Mouse (Mus musculus): Measurements from ENCODE around the gene Lyrm4.
"Not testable (repeated sequence)": the region's sequence is repeated elsewhere in the genome, so short reads cannot be mapped to it uniquely, and the experiment has no call there.

Gene Lyrm4

DNA sequence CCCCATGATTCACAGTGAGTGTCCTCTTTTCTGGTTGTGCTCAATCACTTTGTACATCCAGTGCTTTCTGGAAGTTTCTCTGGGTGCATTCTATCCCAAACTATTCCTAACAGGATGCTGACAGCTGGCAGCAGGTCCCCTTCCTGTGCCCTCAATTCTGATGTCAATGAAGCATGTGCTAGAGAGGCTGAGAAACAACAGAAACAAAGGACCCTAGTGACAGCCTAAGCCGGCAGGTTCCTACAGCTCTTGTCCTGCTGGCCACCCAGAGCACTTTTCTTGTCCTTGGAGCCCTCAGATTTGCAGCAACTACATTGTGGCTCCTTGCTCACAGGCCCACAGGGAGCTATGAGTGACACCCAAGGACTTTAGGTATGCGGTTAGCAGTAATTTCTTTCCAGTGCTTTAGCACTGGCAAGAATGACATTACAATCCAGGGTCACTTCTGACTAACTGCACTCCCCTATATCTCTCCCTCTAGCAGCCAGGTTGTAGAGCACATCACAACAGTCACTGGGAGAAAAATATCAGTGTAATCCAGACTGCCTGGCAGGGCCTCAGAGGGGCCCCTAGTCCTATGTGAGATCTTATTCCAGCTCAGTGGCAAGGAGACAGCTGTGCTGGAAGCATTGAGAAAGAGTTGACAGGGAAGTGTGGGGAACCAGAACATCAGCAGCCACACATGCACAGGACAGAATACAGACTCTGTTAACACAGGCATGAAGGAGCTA lies 121.5 kb downstream of the Lyrm4 start:
- DNase-seq (ENCODE audit: inconsistent ontology term): no peak

DNA sequence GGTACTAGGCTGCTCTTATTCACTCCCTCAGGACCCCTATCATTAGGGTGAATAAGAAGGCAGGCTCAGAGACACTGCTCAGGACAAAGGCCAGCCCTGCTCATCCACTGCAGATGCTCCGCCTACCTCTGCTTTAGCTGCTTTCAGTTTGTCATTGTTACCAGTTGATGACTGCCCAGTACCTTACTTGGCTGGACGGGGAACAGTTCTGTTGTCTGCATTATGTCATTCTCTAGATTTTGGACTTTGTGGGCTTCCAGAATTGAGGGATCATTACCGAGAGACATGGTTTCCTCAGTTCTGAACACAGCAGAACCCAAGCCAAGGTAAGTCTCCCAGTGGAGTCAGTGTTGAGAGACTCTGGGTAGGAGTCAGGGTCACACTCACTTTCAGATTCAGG lies 122.1 kb downstream of the Lyrm4 start:
- no peak for DNase-seq (ENCODE audit: inconsistent ontology term)

DNA sequence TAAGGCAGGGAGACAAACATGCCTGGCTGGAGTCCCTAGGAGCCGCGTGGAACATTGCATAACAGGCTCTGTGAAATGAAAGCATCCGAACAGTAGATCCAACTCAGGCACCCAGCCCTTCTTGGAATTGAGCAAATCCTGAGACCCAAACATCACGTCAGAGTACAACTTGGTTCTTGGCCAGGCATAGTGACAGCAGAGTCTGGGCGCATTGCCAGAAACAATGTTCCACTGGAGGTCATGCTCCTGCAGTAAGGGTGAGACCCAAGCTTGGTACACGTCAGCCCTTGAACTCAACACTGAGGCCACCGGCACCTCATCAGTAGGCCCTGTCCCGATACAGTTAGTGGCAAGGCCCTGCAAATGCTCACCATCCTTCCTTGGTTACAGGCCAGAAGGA lies 123.3 kb downstream of the Lyrm4 start:
- DNase-seq (ENCODE audit: inconsistent ontology term): peak; percentile 65

DNA sequence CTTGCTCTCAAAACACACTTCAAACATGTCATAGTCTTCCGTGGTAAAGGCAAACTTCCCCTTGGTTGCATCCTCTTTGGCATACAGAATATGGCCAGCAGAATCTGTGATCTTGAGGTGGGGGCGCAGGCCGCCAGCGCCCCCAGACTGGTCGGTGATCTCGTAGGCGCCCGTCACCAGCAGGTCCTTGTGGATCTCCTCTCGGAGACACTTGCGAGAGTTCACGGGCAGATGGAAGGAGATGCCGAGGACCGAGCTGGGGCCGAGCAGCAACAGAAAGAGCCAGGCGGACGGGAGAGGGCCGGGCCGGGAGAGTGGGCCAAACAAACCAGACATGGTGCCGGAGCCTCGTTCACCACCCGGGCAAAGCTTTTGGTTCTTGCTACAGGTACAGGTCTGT lies 126.1 kb downstream of the Lyrm4 start:
- DNase-seq (ENCODE audit: inconsistent ontology term): not testable (repeated sequence)

DNA sequence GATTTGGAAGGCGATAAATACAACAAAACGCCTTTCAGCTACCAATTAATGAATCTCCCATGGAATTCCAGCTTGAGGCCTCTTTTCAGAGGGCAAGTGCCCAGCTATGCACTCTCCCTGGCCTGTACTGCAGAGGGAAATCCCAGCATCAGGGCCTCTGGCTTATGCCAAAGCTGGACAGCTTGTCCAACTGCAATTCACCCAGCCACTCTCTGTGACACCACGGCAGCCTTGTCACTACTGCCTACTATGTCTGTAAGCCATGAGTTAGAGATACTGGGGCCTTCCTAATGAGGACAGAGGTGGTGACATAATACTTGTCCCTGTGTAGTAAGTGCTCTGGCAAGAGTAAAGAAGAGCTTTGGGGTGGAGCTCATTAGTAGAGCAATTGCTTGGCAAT lies 128.0 kb downstream of the Lyrm4 start:
- peak; percentile 70 for DNase-seq (ENCODE audit: inconsistent ontology term)

DNA sequence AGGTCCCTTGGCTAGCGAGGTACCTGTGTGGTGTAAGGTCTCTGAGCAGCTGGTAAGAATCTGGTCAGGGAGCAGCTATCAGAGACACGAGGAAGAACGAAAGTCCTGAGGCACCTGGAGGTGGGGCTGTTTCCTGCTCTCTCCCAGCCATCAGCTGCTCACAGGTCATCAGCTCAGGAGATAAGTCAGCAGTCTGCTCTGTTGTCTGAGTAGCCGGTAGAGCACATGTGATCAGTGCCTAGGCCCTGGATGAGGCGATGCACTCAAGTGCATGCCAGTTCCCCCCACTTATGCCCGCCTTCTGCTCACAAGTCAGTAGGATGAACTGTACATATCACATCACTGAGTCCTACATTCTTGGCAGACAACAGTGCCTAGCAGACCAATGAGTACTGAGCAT lies 134.3 kb downstream of the Lyrm4 start:
- no peak for DNase-seq (ENCODE audit: inconsistent ontology term)

DNA sequence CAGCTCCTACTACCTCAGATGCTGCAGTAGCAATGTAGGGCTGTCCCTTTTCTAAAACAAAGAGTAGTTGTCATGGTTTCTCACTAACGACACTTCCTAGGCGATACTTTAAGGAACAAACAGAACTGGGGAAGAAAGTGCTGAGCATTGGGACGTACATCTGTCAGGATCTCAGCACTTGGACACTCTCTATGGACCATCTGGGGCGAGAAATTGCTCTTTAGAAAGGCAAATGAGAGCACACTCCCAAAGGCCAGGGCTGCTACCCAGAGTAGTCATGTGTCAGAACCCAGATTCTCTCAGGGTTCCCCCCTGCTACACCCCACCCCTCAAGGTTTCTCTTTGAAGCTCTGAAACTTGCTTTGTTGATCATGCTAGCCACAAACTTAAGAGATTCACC lies 136.9 kb downstream of the Lyrm4 start:
- DNase-seq (ENCODE audit: inconsistent ontology term): no peak

DNA sequence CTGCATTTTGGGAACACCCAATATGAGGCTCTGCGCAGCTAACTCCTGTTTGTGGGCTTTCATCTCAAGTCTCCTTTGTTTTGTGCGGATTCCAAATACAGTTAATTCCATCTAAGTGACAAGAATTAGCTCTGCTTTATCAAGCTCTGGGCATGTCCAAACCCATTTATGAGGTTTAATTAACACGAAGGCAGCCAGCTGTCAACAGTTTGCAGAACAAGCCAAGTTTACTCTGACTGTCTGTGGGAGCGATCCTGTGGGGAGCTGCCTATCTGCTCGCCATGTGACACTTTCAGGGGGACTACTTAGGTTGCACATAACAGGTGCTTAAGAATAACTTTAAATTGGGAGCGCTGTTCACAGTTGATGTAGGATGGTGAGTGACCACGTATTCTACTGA lies 140.4 kb downstream of the Lyrm4 start:
- peak; percentile 33 for DNase-seq (ENCODE audit: inconsistent ontology term)

DNA sequence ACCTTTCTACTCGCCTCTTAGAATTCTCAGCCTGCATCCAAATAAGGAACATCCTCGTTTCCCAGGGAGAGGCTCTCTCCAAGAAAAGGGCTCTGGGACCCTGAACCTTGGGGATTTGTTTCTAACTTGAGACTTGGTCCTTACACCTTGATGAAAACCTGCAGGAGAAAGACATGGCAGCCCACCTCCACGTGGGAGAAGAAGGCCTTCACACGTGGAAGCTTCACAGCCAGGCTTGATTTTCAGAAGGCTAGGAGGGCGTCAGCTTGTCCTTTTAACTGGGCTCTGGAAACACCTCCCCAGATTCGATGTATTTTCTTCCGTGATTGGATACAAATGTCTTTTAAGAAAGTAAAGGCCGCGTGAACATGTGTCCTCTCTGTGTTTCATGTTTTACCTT lies 147.5 kb downstream of the Lyrm4 start:
- no peak for DNase-seq (ENCODE audit: inconsistent ontology term)

DNA sequence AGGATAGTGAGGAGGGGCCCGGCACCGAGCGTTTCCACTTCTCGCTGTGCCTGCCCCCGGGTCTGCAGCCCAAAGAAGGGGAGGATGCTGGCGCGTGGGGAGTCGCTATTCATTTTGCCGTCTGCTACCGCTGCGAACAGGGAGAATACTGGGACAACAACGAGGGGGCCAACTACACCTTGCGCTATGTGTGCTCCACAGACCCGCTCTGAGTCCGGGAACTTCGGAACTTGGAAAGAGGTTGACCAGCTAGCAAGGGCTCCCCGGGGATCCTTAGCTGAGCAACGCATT lies 147.9 kb downstream of the Lyrm4 start:
- peak; percentile 27 for DNase-seq (ENCODE audit: inconsistent ontology term)

DNA sequence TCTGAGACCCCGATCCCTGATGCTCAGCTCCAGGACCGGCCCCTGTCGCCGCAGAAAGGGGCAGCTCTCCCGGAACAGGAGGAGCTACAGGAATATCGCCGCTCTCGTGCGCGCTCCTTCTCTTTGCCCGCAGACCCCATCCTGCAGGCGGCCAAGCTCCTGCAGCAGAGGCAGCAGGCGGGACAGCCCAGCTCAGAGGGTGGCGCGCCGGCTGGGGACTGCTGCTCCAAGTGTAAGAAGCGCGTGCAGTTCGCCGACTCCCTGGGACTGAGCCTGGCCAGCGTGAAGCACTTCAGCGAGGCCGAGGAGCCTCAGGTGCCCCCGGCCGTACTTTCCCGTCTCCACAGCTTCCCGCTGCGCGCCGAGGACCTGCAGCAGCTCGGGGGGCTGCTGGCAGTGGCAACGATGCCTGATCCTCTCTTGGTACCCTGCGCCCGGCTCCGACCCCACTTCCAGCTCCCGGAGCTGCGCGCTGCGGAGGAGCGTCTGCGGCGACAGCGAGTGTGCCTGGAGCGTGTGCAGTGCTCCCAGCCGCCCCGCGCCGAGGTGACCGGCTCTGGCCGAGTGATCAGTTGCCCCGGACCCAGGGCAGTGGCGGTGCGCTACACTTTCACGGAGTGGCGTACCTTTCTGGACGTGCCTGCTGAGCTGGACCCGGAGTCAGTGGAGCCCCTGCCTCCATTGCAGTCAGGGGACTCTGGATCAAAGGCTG lies 148.5 kb downstream of the Lyrm4 start:
- DNase-seq (ENCODE audit: inconsistent ontology term): peak; percentile 49

DNA sequence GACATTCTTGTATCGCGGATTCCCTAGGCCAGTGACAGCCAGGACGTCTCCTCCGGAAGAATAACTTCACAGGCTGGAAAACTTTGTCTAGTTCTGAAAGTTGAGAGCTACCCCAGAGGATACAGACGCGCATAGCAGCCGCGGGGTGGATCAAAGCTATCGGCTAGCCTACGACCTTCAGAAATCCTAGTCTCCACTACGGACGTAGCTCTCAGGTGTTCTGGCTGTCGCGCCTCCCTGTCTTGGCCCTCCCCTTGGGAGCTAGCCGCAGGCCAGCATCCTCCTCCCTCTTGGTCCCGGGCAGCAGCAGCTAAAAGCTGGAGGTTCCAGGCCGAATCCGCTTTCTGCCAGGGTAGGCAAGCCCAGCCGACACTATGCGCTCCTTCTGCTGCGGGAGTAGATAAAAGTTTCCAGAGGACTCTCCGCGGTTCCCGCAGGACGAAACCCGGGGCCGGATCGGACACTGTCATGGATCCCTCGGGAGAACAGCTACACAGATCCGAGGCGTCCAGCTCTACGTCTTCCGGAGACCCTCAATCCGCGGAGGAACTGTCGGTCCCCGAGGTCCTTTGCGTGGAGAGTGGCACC lies 149.1 kb downstream of the Lyrm4 start:
- peak; percentile 56 for DNase-seq (ENCODE audit: inconsistent ontology term)

DNA sequence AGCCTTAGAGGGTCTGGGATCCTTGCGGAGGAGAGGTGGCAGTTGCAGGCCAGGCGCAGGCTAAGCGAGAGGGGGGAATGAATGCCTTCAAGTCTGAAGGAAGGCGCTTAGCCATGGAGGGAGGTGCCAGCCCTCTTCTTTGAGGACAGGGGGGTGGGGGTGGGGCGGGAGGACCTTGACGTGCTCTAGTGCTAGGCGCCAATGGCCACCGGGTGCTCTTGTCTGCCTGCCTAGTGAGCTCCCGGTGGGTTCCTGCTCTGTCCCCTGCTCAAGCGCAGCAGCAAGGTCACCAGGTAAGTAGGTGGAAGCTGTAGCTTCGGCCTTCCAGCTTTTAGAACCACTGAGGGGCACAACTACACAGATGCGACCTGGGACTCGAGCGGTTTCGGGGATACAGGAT lies 149.6 kb downstream of the Lyrm4 start:
- no peak for DNase-seq (ENCODE audit: inconsistent ontology term)

DNA sequence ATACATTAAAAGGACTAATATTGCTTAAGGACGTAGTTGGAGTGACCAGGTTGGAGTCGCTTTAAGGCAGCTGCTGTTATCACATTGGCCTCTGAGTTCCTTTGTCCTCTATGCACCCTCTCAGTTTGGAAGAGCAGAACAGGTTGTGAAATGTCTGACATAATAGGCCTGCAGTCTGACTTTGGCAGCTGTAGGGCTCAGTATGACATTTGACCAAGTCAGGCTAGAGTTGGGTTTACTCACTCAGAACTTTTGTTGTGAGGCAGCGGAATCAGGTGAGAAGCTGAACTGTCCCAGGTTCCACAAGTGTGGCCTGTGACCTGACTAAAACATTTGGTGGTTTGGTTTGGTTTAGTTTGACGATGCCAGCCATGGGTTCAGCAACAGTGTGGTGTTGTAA lies 153.7 kb downstream of the Lyrm4 start:
- DNase-seq (ENCODE audit: inconsistent ontology term): no peak

DNA sequence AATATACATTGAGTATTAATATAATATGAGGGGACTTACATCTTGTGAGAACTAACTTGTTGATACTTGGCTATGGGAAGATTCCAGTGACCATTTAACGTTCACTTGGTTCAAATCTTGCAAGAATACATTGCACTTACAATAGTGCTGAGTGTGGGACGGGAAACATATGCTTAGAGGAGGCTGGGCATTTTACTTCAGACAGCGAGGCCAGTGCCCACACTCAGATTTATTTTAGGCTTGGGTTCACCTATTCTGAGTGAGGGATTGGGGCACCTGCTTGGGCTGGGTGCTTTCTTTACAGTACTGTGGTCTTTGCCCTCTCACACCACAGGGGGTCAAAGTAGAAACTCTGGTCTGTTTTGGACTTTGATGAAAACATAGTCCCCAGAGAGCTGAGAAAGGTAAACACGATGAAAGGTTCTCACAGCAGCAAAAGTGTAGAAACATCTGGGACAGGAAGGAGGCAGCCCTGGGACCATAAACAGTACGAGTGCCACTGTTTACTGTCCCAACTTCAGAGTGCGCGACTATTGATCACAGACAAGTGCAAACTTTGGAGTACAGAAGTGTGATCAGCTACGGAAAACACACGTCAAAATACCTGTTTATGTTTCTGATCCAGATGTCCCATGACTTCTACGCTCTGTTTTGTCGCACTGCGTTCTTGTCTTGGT lies 157.8 kb downstream of the Lyrm4 start:
- no peak for DNase-seq (ENCODE audit: inconsistent ontology term)

DNA sequence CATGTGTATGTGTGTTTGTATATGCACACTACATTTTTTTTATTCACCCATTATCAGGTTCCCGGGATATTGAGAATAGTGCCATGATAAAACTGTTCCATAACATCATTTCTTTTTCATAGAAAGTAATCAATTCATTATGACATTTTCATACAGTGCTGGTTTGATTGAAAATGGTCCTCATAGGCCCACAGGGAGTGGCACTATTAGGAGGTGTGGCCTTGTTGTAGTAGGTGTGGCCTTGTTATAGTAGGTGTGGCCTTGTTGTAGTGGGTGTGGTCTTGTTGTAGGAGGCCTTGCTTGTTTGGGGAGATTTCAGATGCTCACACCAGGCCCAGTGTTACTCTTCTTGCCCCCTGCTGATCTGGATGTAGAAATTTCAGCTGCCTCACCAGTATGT lies 158.8 kb downstream of the Lyrm4 start, which contains the start of gene Ppp1r3g:
Ppp1r3g (plus strand) TSS at position 301 of the 400 bp plus-strand sequence.
- DNase-seq (ENCODE audit: inconsistent ontology term): no peak

DNA sequence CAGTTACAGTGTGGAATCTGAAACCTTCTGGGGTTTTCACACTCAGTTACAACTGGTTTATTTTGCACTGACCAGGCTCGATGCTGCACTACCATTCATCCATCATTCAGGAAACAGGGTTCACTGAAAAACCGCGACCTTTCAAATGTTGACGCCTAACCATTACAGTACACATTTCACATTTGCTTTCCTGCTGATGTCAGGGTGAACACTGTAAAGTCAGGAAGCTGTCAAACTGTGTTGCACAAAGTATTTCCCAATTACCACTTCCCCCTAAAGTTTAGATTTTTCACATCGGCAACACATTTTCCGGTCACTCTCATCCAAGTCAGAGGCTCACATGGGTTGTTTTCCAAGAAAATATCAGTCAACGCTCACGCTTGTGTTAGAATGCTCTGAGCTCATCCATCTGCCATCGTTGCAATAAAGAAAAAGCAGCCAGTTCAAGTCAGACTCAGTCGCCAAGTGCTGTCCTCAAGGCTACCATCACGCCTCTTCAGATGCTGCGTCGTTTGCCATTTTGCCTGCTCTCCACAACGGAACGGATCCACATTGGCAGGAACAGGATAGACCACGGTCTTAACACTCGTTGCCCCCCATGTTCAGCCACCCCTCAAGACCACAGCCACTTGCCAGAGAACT lies 167.4 kb downstream of the Lyrm4 start:
- no peak for DNase-seq (ENCODE audit: inconsistent ontology term)

DNA sequence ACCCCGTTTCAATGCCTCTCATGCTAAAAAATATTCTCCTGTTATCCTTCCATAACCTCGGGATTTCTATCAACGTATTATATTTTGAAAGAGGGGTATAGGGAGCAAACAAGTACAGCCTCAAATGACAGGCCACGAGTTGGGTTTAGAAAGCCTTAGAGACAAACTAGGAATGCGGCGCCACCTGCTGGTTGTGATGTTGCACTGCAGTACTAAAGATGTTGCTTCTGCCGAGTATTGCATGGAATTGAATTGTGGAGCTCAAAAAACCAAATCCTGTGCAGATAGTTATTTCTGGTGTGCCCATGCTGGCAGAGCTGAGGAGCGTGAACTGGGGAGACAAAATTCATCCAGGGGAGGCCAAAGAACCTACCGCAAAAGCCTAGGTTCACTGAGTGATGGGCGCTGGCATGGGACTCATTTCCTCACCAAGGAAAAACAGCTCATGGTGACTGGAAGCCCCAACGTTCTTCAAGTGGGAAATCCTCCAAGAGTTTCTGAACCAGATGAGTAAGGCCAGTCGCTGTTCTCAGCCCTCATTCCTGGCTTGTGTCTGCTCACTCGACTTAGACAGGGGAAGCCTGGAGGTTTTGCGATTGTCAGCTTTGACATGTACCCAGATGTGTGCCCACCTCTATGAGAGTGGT lies 169.8 kb downstream of the Lyrm4 start:
- DNase-seq (ENCODE audit: inconsistent ontology term): peak; percentile 52

DNA sequence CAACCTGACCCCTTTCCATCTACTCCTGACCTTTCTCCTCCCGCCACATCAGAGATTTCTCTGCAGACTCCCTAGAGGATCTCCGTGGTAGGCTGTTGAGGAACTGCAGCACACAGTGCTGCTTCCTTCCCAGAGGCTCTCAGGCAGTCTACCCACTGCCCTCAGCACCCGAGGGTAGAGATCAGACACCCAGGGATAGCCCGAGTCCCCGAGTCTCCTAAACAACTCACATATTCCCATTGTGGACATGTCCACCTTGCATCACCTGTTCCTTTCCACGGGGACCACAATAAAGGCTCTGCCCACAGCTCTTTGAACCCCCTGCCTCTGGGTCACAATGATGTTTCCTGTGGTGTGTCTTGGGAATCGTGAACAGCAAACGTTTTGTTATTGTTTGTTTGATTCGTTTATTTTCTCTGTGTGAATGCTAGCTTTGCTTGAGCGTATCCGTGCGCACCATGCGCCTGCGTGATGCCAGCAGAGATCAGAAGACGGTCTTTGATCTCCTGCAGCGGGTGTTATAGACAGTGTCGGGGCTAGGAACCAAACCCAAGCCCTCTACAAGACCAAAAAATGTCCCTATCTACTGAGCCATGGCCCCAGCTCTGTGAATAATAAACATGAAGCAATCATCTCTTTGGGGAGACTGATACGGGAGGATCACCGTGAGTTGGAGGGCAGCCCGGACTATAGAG lies 170.5 kb downstream of the Lyrm4 start:
- DNase-seq (ENCODE audit: inconsistent ontology term): no peak

DNA sequence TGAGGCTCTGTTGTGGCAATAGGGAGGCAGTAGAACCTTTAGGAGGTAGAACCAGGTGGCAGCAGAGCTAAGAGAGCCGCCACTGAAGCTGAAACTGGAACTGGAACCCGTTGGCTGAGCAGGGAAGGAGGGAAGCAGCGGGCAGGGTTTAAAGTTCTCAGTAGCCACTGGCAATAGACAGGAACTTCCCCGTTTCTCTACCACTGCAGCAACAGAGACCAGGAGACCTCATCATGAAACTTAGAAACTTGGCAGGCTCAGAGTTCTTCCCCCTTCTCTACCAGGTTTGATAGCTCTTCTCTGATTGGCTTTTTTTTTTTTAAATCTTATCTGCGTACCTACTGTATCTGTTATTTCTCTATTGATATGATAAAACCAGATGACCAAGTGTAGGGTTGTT lies 176.4 kb downstream of the Lyrm4 start:
- no peak for DNase-seq (ENCODE audit: inconsistent ontology term)

Measured in Muller cell, postnatal 12 days (primary cell).